Mouse (Mus musculus) liver, postnatal 0 days (tissue): ENCODE measurements around the gene Fkbp14. TPM values are rescaled to one million over a fixed set of nuclear protein-coding genes. Genes with fewer than 3 reads are reported as not detected.

Experiments
- ATAC-seq: fragments of 200-750 bp; cut with Nextera tagmentation; 2 replicates; pipeline ENCODE4 v1.8.0; 2017; ENCODE audit warnings: mild to moderate bottlenecking, moderate library complexity
- DNase-seq: peaks from one replicate; pipeline ENCODE4 v3.0.0-alpha.2; 2016
- H3K27ac ChIP-seq: fragments of 300-500 bp; sonication (generic); 2 replicates; pipeline ENCODE4 v1.5.1; 2014; ENCODE audit warnings: antibody characterized with exemption, moderate library complexity, mild to moderate bottlenecking, low read depth
- H3K27me3 ChIP-seq: fragments of 300-500 bp; sonication (generic); 2 replicates; pipeline ENCODE4 v1.6.1; 2014; ENCODE audit warnings: low read length, control low read depth, mixed read lengths; ENCODE audit not compliant: insufficient read depth
- H3K36me3 ChIP-seq: fragments of 300-500 bp; sonication (generic); replicated peaks from 2 replicates; pipeline ENCODE4 v1.6.1; 2014; ENCODE audit warnings: mild to moderate bottlenecking, control low read depth, low read length, moderate library complexity, mixed read lengths; ENCODE audit not compliant: insufficient read depth
- H3K4me1 ChIP-seq: fragments of 300-500 bp; sonication (generic); 2 replicates; pipeline ENCODE4 v1.6.1; 2014; ENCODE audit warnings: antibody characterized with exemption, mild to moderate bottlenecking, control low read depth; ENCODE audit not compliant: insufficient read depth
- H3K4me2 ChIP-seq: fragments of 300-500 bp; sonication (generic); 2 replicates; pipeline ENCODE4 v1.6.1; 2014; ENCODE audit warnings: low read depth, mild to moderate bottlenecking, low read length, moderate library complexity, mixed read lengths
- H3K4me3 ChIP-seq: fragments of 300-500 bp; sonication (generic); 2 replicates; pipeline ENCODE4 v1.5.1; 2014; ENCODE audit warnings: low read depth, low read length
- H3K9ac ChIP-seq: fragments of 300-500 bp; sonication (generic); replicated peaks from 2 replicates; pipeline ENCODE4 v1.6.1; 2014; ENCODE audit warnings: mild to moderate bottlenecking, moderate library complexity
- H3K9me3 ChIP-seq: fragments of 300-500 bp; sonication (generic); 2 replicates; pipeline ENCODE4 v1.6.1; 2016; ENCODE audit warnings: mild to moderate bottlenecking, control low read depth, low read length, mixed read lengths
- CTCF ChIP-seq: sonication (generic); IDR thresholded peaks from 2 replicates; pipeline ENCODE4 v1.5.1; 2016; ENCODE audit warnings: antibody characterized with exemption, low read depth
- EP300 ChIP-seq: IDR thresholded peaks from 2 replicates; pipeline ENCODE4 v1.6.1; 2016; ENCODE audit warnings: antibody characterized with exemption, low read depth, mild to moderate bottlenecking
- WGBS: fragments of 180-500 bp; shearing (Covaris S2); extraction: QIAGEN DNeasy Blood & Tissue Kit; methylation state at CpG from one replicate; pipeline ENCODE4 v1.1.7; 2014; ENCODE audit not compliant: insufficient replicate concordance; 5-methylcytosine and 5-hydroxymethylcytosine counted together
- polyA plus RNA-seq: library from polyadenylated mRNA; unstranded; fragments of >200 nt; fragmentation: Nextera tagmentation; extraction: Ambion mirVana; gene quantifications from 2 replicates; pipeline ENCODE4 v1.2.1, GENCODE M21; 2015

The Fkbp14 gene
- polyA plus RNA-seq, 1 experiment from 2014 or later = 2.3 TPM

- WGBS = 52% methylated on average over 2 of the region's 2 CpGs
- no peaks in the 10 kb centered on the region for H3K27me3 ChIP-seq
- no peak for DNase-seq
Measured at GRCm38 (mm10) chr6:54553632-54554031, 43.5 kb downstream of the Fkbp14 start.

GRCm38 (mm10) chr6:54552721-54553413 is 44.2 kb downstream of the Fkbp14 start:
- ATAC-seq (no peak), DNase-seq (no peak)
- Histone ChIP-seq H3K9ac (no peak overlapping the region), H3K4me3 (no peak overlapping the region), H3K27ac (no peak overlapping the region), H3K4me1 (no peaks in the 10 kb centered on the region), H3K4me2 (no peak overlapping the region), H3K36me3 (no peaks in the 10 kb centered on the region), H3K9me3 (no peaks in the 10 kb centered on the region), H3K27me3 (no peaks in the 10 kb centered on the region)
- TF ChIP-seq CTCF = no peak
- TF ChIP-seq EP300 = no peak
- WGBS = 75% methylated on average over 9 of the region's 9 CpGs

More at GRCm38 (mm10) chr6:54553632-54554031, 43.5 kb downstream of the Fkbp14 start:
- H3K27ac ChIP-seq = no peak overlapping the region
- TF ChIP-seq EP300 (no peak), CTCF (no peak)
- no peaks in the 10 kb centered on the region for H3K4me1 ChIP-seq
- H3K4me3 ChIP-seq = no peak overlapping the region
- no peak overlapping the region for H3K9ac ChIP-seq
- no peak overlapping the region for H3K4me2 ChIP-seq
- no peaks in the 10 kb centered on the region for H3K9me3 ChIP-seq
- ATAC-seq = no peak
- H3K36me3 ChIP-seq = no peaks in the 10 kb centered on the region

GRCm38 (mm10) chr6:54550801-54551323 is 46.2 kb downstream of the Fkbp14 start:
- Histone ChIP-seq H3K4me1 (no peaks in the 10 kb centered on the region), H3K27ac (no peak overlapping the region), H3K9me3 (no peaks in the 10 kb centered on the region), H3K4me2 (no peak overlapping the region), H3K36me3 (no peaks in the 10 kb centered on the region), H3K4me3 (no peak overlapping the region), H3K9ac (no peak overlapping the region), H3K27me3 (no peaks in the 10 kb centered on the region)
- no peak for ATAC-seq
- DNase-seq = no peak
- TF ChIP-seq CTCF (no peak), EP300 (no peak)
- WGBS = 67% methylated on average over 6 of the region's 7 CpGs

DNA sequence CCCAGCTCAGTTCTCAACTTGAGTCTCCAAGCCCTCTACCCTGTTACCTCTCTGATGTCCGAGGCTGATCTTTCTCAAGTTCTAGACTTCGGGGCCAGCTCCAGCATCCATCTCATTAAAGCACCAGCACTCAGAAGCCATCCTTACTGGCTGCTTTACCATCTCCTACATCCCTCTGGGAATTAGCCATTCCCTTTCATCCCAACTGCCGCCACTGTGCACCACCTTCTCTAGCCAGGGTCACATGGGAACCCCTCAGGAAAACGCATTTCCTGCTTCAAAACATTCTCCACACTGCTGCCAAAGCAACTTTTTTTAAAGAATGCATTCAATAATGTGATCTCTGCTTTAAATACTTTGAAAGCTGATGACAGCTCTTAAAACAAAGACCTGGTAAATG is 47.8 kb downstream of the Fkbp14 start:
- WGBS = 66% methylated on average over 4 of the region's 4 CpGs
- H3K9me3 ChIP-seq = no peaks in the 10 kb centered on the region
- H3K4me2 ChIP-seq = no peak overlapping the region
- no peaks in the 10 kb centered on the region for H3K36me3 ChIP-seq
- no peaks in the 10 kb centered on the region for H3K4me1 ChIP-seq
- no peak overlapping the region for H3K9ac ChIP-seq
- H3K27ac ChIP-seq = no peak overlapping the region
- TF ChIP-seq EP300 (no peak), CTCF (no peak)
- H3K27me3 ChIP-seq = no peaks in the 10 kb centered on the region
- H3K4me3 ChIP-seq = no peak overlapping the region
- DNase-seq (no peak), ATAC-seq (no peak)

DNA sequence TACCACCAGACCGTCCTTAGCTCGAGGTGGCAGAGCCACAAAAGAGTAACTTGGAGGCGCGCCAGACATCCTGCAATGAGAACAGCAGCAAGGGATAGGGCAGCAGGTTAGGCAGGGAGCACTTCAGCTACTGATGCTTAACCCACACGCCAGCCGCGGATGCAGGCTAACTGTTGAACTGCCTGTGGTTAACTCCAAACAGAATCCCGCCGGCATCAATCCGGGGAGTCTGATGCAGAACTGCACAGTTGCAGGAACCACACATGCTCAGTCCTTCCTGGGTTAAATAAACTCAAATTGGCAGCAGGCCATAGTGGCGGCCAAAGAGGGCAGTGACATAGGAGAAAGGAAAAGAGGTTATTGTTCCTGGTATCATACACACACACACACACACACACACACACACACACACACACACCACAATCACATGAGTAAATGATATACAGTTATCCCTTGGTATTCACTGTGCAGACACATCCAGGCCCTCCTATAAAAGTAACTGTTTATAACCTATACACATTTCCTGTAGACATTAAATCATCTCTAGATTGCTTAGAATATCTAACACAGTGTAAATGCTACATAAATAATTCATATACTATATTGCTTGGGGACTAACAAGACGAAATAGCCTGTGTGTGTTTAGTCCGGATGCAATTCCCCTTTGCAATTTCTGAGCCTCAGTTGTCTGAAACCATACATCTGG is 48.6 kb downstream of the Fkbp14 start:
- Histone ChIP-seq H3K27me3 (no peaks in the 10 kb centered on the region), H3K27ac (no peak overlapping the region), H3K36me3 (no peaks in the 10 kb centered on the region), H3K4me1 (no peaks in the 10 kb centered on the region), H3K4me2 (no peak overlapping the region), H3K4me3 (no peak overlapping the region), H3K9ac (no peak overlapping the region), H3K9me3 (no peaks in the 10 kb centered on the region)
- 69% methylated on average over 13 of the region's 13 CpGs for WGBS
- no peak for TF ChIP-seq EP300
- TF ChIP-seq CTCF = no peak
- ATAC-seq (no peak), DNase-seq (peak; percentile 26)

GRCm38 (mm10) chr6:54543646-54544045 is 53.5 kb downstream of the Fkbp14 start:
- no peak for ATAC-seq
- TF ChIP-seq EP300 (no peak), CTCF (no peak)

More at GRCm38 (mm10) chr6:54543646-54544045, 53.5 kb downstream of the Fkbp14 start:
- no peaks in the 10 kb centered on the region for H3K27me3 ChIP-seq
- H3K9ac ChIP-seq = no peak overlapping the region
- H3K27ac ChIP-seq = no peak overlapping the region
- no peaks in the 10 kb centered on the region for H3K9me3 ChIP-seq
- no peak overlapping the region for H3K4me2 ChIP-seq
- 71% methylated on average over 2 of the region's 2 CpGs for WGBS
- DNase-seq = no peak
- H3K4me1 ChIP-seq = no peaks in the 10 kb centered on the region
- H3K4me3 ChIP-seq = no peak overlapping the region
- no peaks in the 10 kb centered on the region for H3K36me3 ChIP-seq
